Mouse (Mus musculus) kidney, embryonic 16.5 days (tissue): ENCODE results near the gene Aagab. TPM values are rescaled to one million over a fixed set of nuclear protein-coding genes. Genes with fewer than 3 reads are reported as not detected.

Source experiments
- ATAC-seq: fragments of 200-750 bp; cut with Nextera tagmentation; 2 replicates; pipeline ENCODE4 v1.8.0; 2017; ENCODE audit warnings: moderate TSS enrichment; ENCODE audit not compliant: low FRiP score, low TSS enrichment
- H3K27ac ChIP-seq: fragments of 300-500 bp; sonication (generic); 2 replicates; pipeline ENCODE4 v1.5.1; 2014; ENCODE audit warnings: low read length
- H3K27me3 ChIP-seq: fragments of 300-500 bp; sonication (generic); 2 replicates; pipeline ENCODE4 v1.6.1; 2014; ENCODE audit warnings: low read length, control low read depth, mixed read lengths; ENCODE audit not compliant: insufficient read depth
- H3K36me3 ChIP-seq: fragments of 300-500 bp; sonication (generic); 2 replicates; pipeline ENCODE4 v1.6.1; 2014; ENCODE audit warnings: low read length, control low read depth, mixed read lengths; ENCODE audit not compliant: insufficient read depth
- H3K4me1 ChIP-seq: fragments of 300-500 bp; sonication (generic); 2 replicates; pipeline ENCODE4 v1.6.1; 2014; ENCODE audit warnings: low read length, control low read depth, mixed read lengths; ENCODE audit not compliant: insufficient read depth
- H3K4me2 ChIP-seq: fragments of 300-500 bp; sonication (generic); replicated peaks from 2 replicates; pipeline ENCODE4 v1.6.1; 2014; ENCODE audit warnings: low read depth, low read length
- H3K4me3 ChIP-seq: fragments of 300-500 bp; sonication (generic); 2 replicates; pipeline ENCODE4 v1.5.1; 2014; ENCODE audit warnings: mild to moderate bottlenecking, low read length
- H3K9ac ChIP-seq: fragments of 300-500 bp; sonication (generic); replicated peaks from 2 replicates; pipeline ENCODE4 v1.6.1; 2014; ENCODE audit warnings: low read length
- H3K9me3 ChIP-seq: fragments of 300-500 bp; sonication (generic); 2 replicates; pipeline ENCODE4 v1.6.1; 2016; ENCODE audit warnings: low read length, control low read depth
- WGBS: fragments of 180-500 bp; shearing (Covaris S2); extraction: QIAGEN DNeasy Blood & Tissue Kit; methylation state at CpG from one replicate; pipeline ENCODE4 v1.1.7; 2014; 5-methylcytosine and 5-hydroxymethylcytosine counted together
- polyA plus RNA-seq: library from polyadenylated mRNA; unstranded; fragments of >200 nt; fragmentation: Nextera tagmentation; extraction: Ambion mirVana; gene quantifications from 2 replicates; pipeline ENCODE4 v1.2.1, GENCODE M21; 2015

Aagab gene
- polyA plus RNA-seq, 1 experiment from 2014 or later: 38.3 TPM

GRCm38 (mm10) chr9:63664300-63664745 lies 61.9 kb downstream of the Aagab start:
- H3K4me1 ChIP-seq: peaks cover 74% of the 10 kb centered on the region
- 0 out of 2 replicates have a peak overlapping the region, but pooled peaks have one; percentile 13 for H3K9ac ChIP-seq
- no peak overlapping the region for H3K4me3 ChIP-seq
- H3K27ac ChIP-seq: peak overlapping the region; percentile 88
- H3K4me2 ChIP-seq: no peak overlapping the region
- peaks cover 16% of the 10 kb centered on the region for H3K36me3 ChIP-seq
- no peak for ATAC-seq
- 45% methylated on average over 2 of the region's 2 CpGs for WGBS
- no peaks in the 10 kb centered on the region for H3K9me3 ChIP-seq
- H3K27me3 ChIP-seq: no peaks in the 10 kb centered on the region

GRCm38 (mm10) chr9:63664792-63665646 lies 62.6 kb downstream of the Aagab start:
- Histone ChIP-seq H3K4me3 (no peak overlapping the region), H3K36me3 (peaks cover 16% of the 10 kb centered on the region), H3K9ac (0 out of 2 replicates have a peak overlapping the region, but pooled peaks have one; percentile 13), H3K4me1 (peaks cover 78% of the 10 kb centered on the region), H3K27me3 (no peaks in the 10 kb centered on the region), H3K4me2 (no peak overlapping the region), H3K9me3 (no peaks in the 10 kb centered on the region), H3K27ac (peak overlapping the region; percentile 88)
- no peak for ATAC-seq
- WGBS: 37% methylated on average over 13 of the region's 13 CpGs

GRCm38 (mm10) chr9:63666612-63667372 lies 64.3 kb downstream of the Aagab start:
- H3K36me3 ChIP-seq: peaks cover 7% of the 10 kb centered on the region; the same call in 1 of the 2 replicates

GRCm38 (mm10) chr9:63667373-63667724 lies 64.9 kb downstream of the Aagab start:
- WGBS: 61% methylated on average over 8 of the region's 8 CpGs
- H3K27ac ChIP-seq: peak overlapping the region; percentile 36

More at GRCm38 (mm10) chr9:63666612-63667372, 64.3 kb downstream of the Aagab start:
- Histone ChIP-seq H3K9me3 (no peaks in the 10 kb centered on the region), H3K4me3 (no peak overlapping the region), H3K9ac (no peak overlapping the region; the same call in 1 of the 2 replicates), H3K4me1 (peaks cover 78% of the 10 kb centered on the region), H3K4me2 (no peak overlapping the region), H3K27ac (peak overlapping the region; percentile 61), H3K27me3 (no peaks in the 10 kb centered on the region)
- ATAC-seq: 0 out of 2 replicates have a peak, but pooled peaks have one; percentile 29
- WGBS: 33% methylated on average over 18 of the region's 18 CpGs

GRCm38 (mm10) chr9:63668621-63669020 lies 66.2 kb downstream of the Aagab start:
- no peak overlapping the region for H3K4me2 ChIP-seq
- H3K27me3 ChIP-seq: no peaks in the 10 kb centered on the region
- H3K27ac ChIP-seq: peak overlapping the region; percentile 75; the same call in 1 of the 2 replicates
- H3K4me1 ChIP-seq: peaks cover 78% of the 10 kb centered on the region
- H3K36me3 ChIP-seq: peaks cover 4% of the 10 kb centered on the region; the same call in 1 of the 2 replicates
- 48% methylated on average over 1 of the region's 1 CpGs for WGBS
- no peak overlapping the region for H3K9ac ChIP-seq
- peak; percentile 39 for ATAC-seq
- H3K9me3 ChIP-seq: no peaks in the 10 kb centered on the region
- no peak overlapping the region for H3K4me3 ChIP-seq

More at GRCm38 (mm10) chr9:63667373-63667724, 64.9 kb downstream of the Aagab start:
- no peak overlapping the region for H3K4me2 ChIP-seq
- ATAC-seq: no peak
- H3K9ac ChIP-seq: no peak overlapping the region; the same call in 1 of the 2 replicates
- peaks cover 4% of the 10 kb centered on the region; the same call in 1 of the 2 replicates for H3K36me3 ChIP-seq
- no peak overlapping the region for H3K4me3 ChIP-seq
- no peaks in the 10 kb centered on the region for H3K27me3 ChIP-seq
- peaks cover 78% of the 10 kb centered on the region for H3K4me1 ChIP-seq
- H3K9me3 ChIP-seq: no peaks in the 10 kb centered on the region

GRCm38 (mm10) chr9:63669816-63670215 lies 67.4 kb downstream of the Aagab start:
- no peak for ATAC-seq
- Histone ChIP-seq H3K36me3 (peaks cover 4% of the 10 kb centered on the region; the same call in 1 of the 2 replicates), H3K27me3 (no peaks in the 10 kb centered on the region), H3K9me3 (no peaks in the 10 kb centered on the region), H3K9ac (no peak overlapping the region), H3K27ac (no peak overlapping the region), H3K4me1 (peaks cover 71% of the 10 kb centered on the region), H3K4me3 (no peak overlapping the region), H3K4me2 (no peak overlapping the region)
- WGBS: 91% methylated on average over 7 of the region's 7 CpGs

GRCm38 (mm10) chr9:63672797-63673493 lies 70.5 kb downstream of the Aagab start:
- Histone ChIP-seq H3K27me3 (no peaks in the 10 kb centered on the region), H3K36me3 (peaks cover 4% of the 10 kb centered on the region; the same call in 1 of the 2 replicates), H3K9me3 (no peaks in the 10 kb centered on the region), H3K4me1 (peaks cover 46% of the 10 kb centered on the region), H3K9ac (no peak overlapping the region), H3K4me2 (no peak overlapping the region), H3K27ac (peak overlapping the region; percentile 81), H3K4me3 (no peak overlapping the region)
- 48% methylated on average over 8 of the region's 8 CpGs for WGBS
- ATAC-seq: no peak

- Histone ChIP-seq H3K36me3 (peaks cover 4% of the 10 kb centered on the region; the same call in 1 of the 2 replicates), H3K27ac (peak overlapping the region; percentile 81; the same call in 1 of the 2 replicates), H3K9ac (no peak overlapping the region), H3K4me1 (peaks cover 46% of the 10 kb centered on the region), H3K9me3 (no peaks in the 10 kb centered on the region), H3K4me2 (no peak overlapping the region), H3K4me3 (no peak overlapping the region), H3K27me3 (no peaks in the 10 kb centered on the region)
- WGBS: 81% methylated on average over 3 of the region's 3 CpGs
- no peak for ATAC-seq
These were observed 71.0 kb downstream of the Aagab start for GRCm38 (mm10) chr9:63673494-63673805.

GRCm38 (mm10) chr9:63674613-63675012 lies 72.2 kb downstream of the Aagab start:
- no peak overlapping the region for H3K9ac ChIP-seq
- H3K4me1 ChIP-seq: peaks cover 44% of the 10 kb centered on the region
- WGBS: 71% methylated on average over 10 of the region's 10 CpGs
- H3K4me2 ChIP-seq: no peak overlapping the region
- no peak for ATAC-seq
- H3K36me3 ChIP-seq: peaks cover 4% of the 10 kb centered on the region; the same call in 1 of the 2 replicates
- no peaks in the 10 kb centered on the region for H3K27me3 ChIP-seq
- H3K4me3 ChIP-seq: no peak overlapping the region
- no peaks in the 10 kb centered on the region for H3K9me3 ChIP-seq
- no peak overlapping the region for H3K27ac ChIP-seq
